Mouse (Mus musculus) hindbrain, embryonic 13.5 days (tissue): ENCODE measurements around the gene Shtn1. TPM values are rescaled to one million over a fixed set of nuclear protein-coding genes. Genes with fewer than 3 reads are reported as not detected.

ENCODE experiments used
- ATAC-seq: fragments of 200-750 bp; cut with Nextera tagmentation; 2 replicates; pipeline ENCODE4 v1.8.0; 2017; ENCODE audit warnings: moderate TSS enrichment; ENCODE audit not compliant: low FRiP score
- H3K27ac ChIP-seq: fragments of 300-500 bp; sonication (generic); 2 replicates; pipeline ENCODE4 v1.5.1; 2015; ENCODE audit warnings: inconsistent platforms, mild to moderate bottlenecking, moderate library complexity
- H3K27me3 ChIP-seq: fragments of 300-500 bp; sonication (generic); 2 replicates; pipeline ENCODE4 v1.6.1; 2015; ENCODE audit warnings: mild to moderate bottlenecking, inconsistent platforms
- H3K36me3 ChIP-seq: fragments of 300-500 bp; sonication (generic); 2 replicates; pipeline ENCODE4 v1.6.1; 2015; ENCODE audit warnings: mild to moderate bottlenecking, inconsistent platforms
- H3K4me1 ChIP-seq: fragments of 300-500 bp; sonication (generic); replicated peaks from 2 replicates; pipeline ENCODE4 v1.6.1; 2015; ENCODE audit warnings: inconsistent platforms
- H3K4me2 ChIP-seq: fragments of 300-500 bp; sonication (generic); 2 replicates; pipeline ENCODE4 v1.6.1; 2015; ENCODE audit warnings: inconsistent platforms, mild to moderate bottlenecking, moderate library complexity
- H3K4me3 ChIP-seq: fragments of 300-500 bp; sonication (generic); 2 replicates; pipeline ENCODE4 v1.5.1; 2015; ENCODE audit warnings: mild to moderate bottlenecking, inconsistent platforms
- H3K9ac ChIP-seq: fragments of 300-500 bp; sonication (generic); 2 replicates; pipeline ENCODE4 v1.6.1; 2015; ENCODE audit warnings: mild to moderate bottlenecking, inconsistent platforms
- H3K9me3 ChIP-seq: fragments of 300-500 bp; sonication (generic); 2 replicates; pipeline ENCODE4 v1.6.1; 2016; ENCODE audit warnings: inconsistent platforms
- WGBS: fragments of 180-500 bp; shearing (Covaris S2); methylation state at CpG from one replicate; pipeline ENCODE4 v1.1.7; 2015; 5-methylcytosine and 5-hydroxymethylcytosine counted together
- polyA plus RNA-seq: library from polyadenylated mRNA; unstranded; fragments of >200 nt; fragmentation: Nextera tagmentation; extraction: Ambion mirVana; gene quantifications from 2 replicates; pipeline ENCODE4 v1.2.1, GENCODE M21; 2015

The Shtn1 gene
- polyA plus RNA-seq, 1 experiment from 2014 or later = 29.6 TPM

- Histone ChIP-seq H3K4me2 (no peak overlapping the region), H3K9me3 (no peaks in the 10 kb centered on the region), H3K9ac (no peak overlapping the region), H3K4me1 (peaks cover 18% of the 10 kb centered on the region), H3K27ac (no peak overlapping the region), H3K4me3 (no peak overlapping the region), H3K27me3 (no peaks in the 10 kb centered on the region), H3K36me3 (no peaks in the 10 kb centered on the region)
- WGBS = 88% methylated on average over 6 of the region's 6 CpGs
- ATAC-seq = no peak
Measured at GRCm38 (mm10) chr19:59048852-59049251, 27.0 kb downstream of the Shtn1 start.

- Histone ChIP-seq H3K27me3 (no peaks in the 10 kb centered on the region), H3K9ac (no peak overlapping the region), H3K4me3 (no peak overlapping the region), H3K27ac (no peak overlapping the region), H3K4me1 (peaks cover 16% of the 10 kb centered on the region), H3K9me3 (no peaks in the 10 kb centered on the region), H3K4me2 (no peak overlapping the region), H3K36me3 (no peaks in the 10 kb centered on the region)
- ATAC-seq = no peak
- 81% methylated on average over 5 of the region's 5 CpGs for WGBS
Measured at GRCm38 (mm10) chr19:59047511-59047910, 28.4 kb downstream of the Shtn1 start.

DNA sequence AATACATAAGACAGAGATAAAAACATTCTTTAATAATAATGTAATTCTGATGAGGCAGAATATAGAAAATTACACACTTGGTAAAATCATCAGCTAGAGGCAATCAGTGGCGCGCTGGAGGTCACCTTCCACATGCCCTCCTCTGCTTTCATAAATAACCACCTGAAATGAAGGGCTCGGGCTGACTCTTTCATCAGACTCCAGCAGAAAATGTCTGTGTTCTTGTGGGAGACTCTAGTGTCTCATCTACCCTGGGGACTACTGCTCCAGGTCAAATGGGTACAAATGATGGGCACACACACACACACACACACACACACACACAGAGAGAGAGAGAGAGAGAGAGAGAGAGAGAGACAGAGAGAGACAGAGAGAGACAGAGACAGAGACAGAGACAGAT is 34.8 kb downstream of the Shtn1 start:
- no peak overlapping the region for H3K4me3 ChIP-seq
- WGBS = 78% methylated on average over 3 of the region's 3 CpGs

GRCm38 (mm10) chr19:59038793-59039192 is 37.1 kb downstream of the Shtn1 start:
- H3K9me3 ChIP-seq = no peaks in the 10 kb centered on the region; the same call in 1 of the 2 replicates
- H3K4me1 ChIP-seq = peaks cover 4% of the 10 kb centered on the region
- H3K9ac ChIP-seq = no peak overlapping the region
- no peak overlapping the region for H3K4me2 ChIP-seq
- WGBS = 71% methylated on average over 4 of the region's 4 CpGs
- H3K27me3 ChIP-seq = no peaks in the 10 kb centered on the region; the same call in 1 of the 2 replicates
- H3K27ac ChIP-seq = no peak overlapping the region
- ATAC-seq = no peak
- H3K4me3 ChIP-seq = no peak overlapping the region
- peaks cover 20% of the 10 kb centered on the region for H3K36me3 ChIP-seq

More for the DNA sequence above, 34.8 kb downstream of the Shtn1 start:
- H3K36me3 ChIP-seq = peaks cover 6% of the 10 kb centered on the region
- H3K9ac ChIP-seq = no peak overlapping the region
- H3K4me2 ChIP-seq = no peak overlapping the region
- H3K4me1 ChIP-seq = peaks cover 8% of the 10 kb centered on the region
- no peaks in the 10 kb centered on the region for H3K9me3 ChIP-seq
- no peaks in the 10 kb centered on the region; the same call in 1 of the 2 replicates for H3K27me3 ChIP-seq
- no peak for ATAC-seq
- H3K27ac ChIP-seq = no peak overlapping the region

DNA sequence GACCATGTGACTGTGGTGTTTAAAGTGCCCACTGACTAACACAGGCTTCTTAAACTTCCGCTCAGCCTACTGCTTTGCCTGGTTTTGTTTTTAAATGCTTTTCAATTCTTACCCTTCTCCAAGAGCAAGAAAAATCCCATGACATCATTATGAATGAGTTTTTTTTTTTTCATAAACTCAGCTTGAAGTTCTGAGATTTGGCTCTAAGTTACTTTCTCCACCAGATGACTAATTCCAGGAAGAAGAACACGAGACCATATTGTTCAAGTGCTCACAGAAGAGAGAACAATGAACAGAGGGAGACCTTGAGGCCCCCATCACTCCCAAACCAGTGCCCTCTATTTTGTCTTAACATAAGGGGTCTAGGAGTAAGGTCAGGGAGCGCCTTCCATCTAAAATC is 39.1 kb downstream of the Shtn1 start:
- Histone ChIP-seq H3K4me3 (no peak overlapping the region), H3K9ac (no peak overlapping the region), H3K9me3 (no peaks in the 10 kb centered on the region; the same call in 1 of the 2 replicates), H3K4me1 (no peaks in the 10 kb centered on the region), H3K27ac (no peak overlapping the region), H3K4me2 (no peak overlapping the region), H3K36me3 (peaks cover 21% of the 10 kb centered on the region), H3K27me3 (no peaks in the 10 kb centered on the region)
- ATAC-seq = no peak
- WGBS = 49% methylated on average over 3 of the region's 3 CpGs

DNA sequence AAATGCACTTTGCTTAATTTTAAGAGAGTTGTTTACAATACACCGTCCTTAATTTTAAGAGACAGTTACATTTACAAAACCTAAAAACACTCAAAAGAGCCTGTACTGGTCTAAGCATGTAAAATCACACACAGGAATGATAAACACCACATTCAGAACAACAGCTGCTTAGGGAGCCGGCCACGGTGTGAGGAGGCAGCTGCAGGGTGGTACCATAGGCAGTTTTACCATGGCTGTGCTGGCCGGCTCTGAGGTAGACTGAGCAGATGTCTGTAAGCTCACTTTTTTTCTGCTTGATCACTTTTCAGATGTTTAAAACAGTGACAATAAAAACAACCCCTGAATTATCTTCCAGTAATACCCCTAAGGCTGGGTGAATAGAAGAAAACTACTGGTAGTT is 42.7 kb downstream of the Shtn1 start:
- Histone ChIP-seq H3K9ac (no peak overlapping the region), H3K4me2 (no peak overlapping the region), H3K4me1 (0 out of 2 replicates have a peak, but pooled peaks cover 8% of the 10 kb centered on the region), H3K27me3 (no peaks in the 10 kb centered on the region), H3K27ac (no peak overlapping the region), H3K36me3 (peaks cover 21% of the 10 kb centered on the region), H3K9me3 (no peaks in the 10 kb centered on the region; the same call in 1 of the 2 replicates), H3K4me3 (no peak overlapping the region)
- ATAC-seq = no peak
- 61% methylated on average over 4 of the region's 4 CpGs for WGBS

- Histone ChIP-seq H3K27me3 (no peaks in the 10 kb centered on the region), H3K36me3 (peaks cover 20% of the 10 kb centered on the region), H3K27ac (no peak overlapping the region), H3K9me3 (no peaks in the 10 kb centered on the region; the same call in 1 of the 2 replicates), H3K9ac (no peak overlapping the region), H3K4me1 (0 out of 2 replicates have a peak, but pooled peaks cover 8% of the 10 kb centered on the region), H3K4me3 (no peak overlapping the region), H3K4me2 (no peak overlapping the region)
- no peak for ATAC-seq
- WGBS = 89% methylated on average over 1 of the region's 1 CpGs
Measured at GRCm38 (mm10) chr19:59030221-59030620, 45.7 kb downstream of the Shtn1 start.

DNA sequence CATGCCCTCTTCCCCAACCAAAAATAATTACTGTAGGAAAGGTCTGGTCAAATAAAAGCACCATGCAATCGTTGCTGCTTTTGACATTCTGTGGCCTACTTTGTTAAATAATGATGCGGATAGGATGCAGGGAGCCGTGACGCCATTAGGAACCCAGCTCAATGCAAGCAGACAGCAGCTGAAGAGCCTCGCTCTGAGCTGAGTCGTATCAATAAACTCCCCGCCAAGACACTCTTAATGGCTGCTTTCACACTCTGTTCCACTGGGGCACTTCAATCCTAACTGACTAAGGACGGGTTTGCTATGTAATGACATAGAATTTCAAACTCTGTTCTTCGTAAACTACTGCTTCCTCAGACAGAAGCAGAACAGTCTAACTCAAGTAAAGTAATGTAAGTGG is 46.9 kb downstream of the Shtn1 start:
- H3K27me3 ChIP-seq = no peaks in the 10 kb centered on the region
- peaks cover 10% of the 10 kb centered on the region for H3K36me3 ChIP-seq
- H3K4me3 ChIP-seq = no peak overlapping the region
- no peaks in the 10 kb centered on the region; the same call in 1 of the 2 replicates for H3K9me3 ChIP-seq
- H3K27ac ChIP-seq = no peak overlapping the region
- 0 out of 2 replicates have a peak, but pooled peaks cover 8% of the 10 kb centered on the region for H3K4me1 ChIP-seq
- no peak overlapping the region for H3K9ac ChIP-seq
- ATAC-seq = no peak
- H3K4me2 ChIP-seq = no peak overlapping the region
- WGBS = 55% methylated on average over 9 of the region's 9 CpGs

DNA sequence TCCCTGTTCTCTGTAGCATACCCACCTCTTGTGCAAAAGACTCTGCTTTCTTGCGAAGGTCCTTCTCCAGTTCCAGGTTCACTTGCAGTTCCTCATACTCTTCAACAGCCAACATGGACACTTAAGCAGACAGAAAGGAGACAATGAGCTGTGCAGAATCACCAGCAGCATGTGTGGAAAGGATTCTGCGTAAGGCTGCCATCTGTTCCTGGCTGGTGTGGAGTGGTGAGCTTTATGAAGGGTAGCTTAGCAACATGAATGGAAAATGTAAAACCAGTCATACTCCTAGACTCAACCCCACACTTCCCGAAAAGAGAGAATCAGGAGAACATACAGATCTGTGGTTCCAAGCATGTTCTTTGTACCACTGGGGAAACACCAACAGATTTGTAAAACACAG is 47.8 kb downstream of the Shtn1 start:
- Histone ChIP-seq H3K9ac (no peak overlapping the region), H3K27me3 (no peaks in the 10 kb centered on the region), H3K9me3 (no peaks in the 10 kb centered on the region), H3K4me2 (no peak overlapping the region), H3K4me1 (0 out of 2 replicates have a peak, but pooled peaks cover 8% of the 10 kb centered on the region), H3K36me3 (0 out of 2 replicates have a peak, but pooled peaks cover 8% of the 10 kb centered on the region), H3K4me3 (no peak overlapping the region), H3K27ac (no peak overlapping the region)
- no peak for ATAC-seq
- 82% methylated on average over 3 of the region's 3 CpGs for WGBS

GRCm38 (mm10) chr19:59023876-59024275 is 52.0 kb downstream of the Shtn1 start:
- H3K4me1 ChIP-seq = 0 out of 2 replicates have a peak, but pooled peaks cover under 1% of the 10 kb centered on the region
- WGBS = 94% methylated on average over 3 of the region's 3 CpGs
- no peaks in the 10 kb centered on the region for H3K9me3 ChIP-seq
- H3K4me2 ChIP-seq = no peak overlapping the region
- ATAC-seq = no peak
- peaks cover 35% of the 10 kb centered on the region for H3K36me3 ChIP-seq
- no peak overlapping the region for H3K9ac ChIP-seq
- no peak overlapping the region for H3K27ac ChIP-seq
- no peaks in the 10 kb centered on the region for H3K27me3 ChIP-seq
- no peak overlapping the region for H3K4me3 ChIP-seq

DNA sequence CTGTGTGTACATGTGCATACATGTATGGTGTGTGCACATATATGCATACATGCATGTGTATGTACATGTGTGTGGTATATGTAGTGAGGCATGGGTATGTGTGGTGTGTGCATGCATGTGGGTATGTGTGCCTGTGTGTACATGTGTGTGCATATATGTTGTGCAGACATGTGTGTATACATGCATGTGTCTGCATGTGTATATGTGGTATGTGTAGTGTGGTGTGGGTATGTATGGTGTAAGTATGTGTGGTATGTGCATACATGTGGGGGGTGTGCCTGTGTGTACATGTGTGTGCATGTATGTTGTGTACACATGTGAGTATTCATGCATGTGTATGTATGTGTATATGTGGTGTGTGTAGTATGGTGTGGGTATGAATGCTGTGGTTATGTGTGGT is 54.3 kb downstream of the Shtn1 start:
- Histone ChIP-seq H3K36me3 (peaks cover 35% of the 10 kb centered on the region), H3K9ac (no peak overlapping the region), H3K4me1 (no peaks in the 10 kb centered on the region), H3K4me2 (no peak overlapping the region), H3K4me3 (no peak overlapping the region), H3K9me3 (no peaks in the 10 kb centered on the region), H3K27ac (no peak overlapping the region), H3K27me3 (no peaks in the 10 kb centered on the region)
- no peak for ATAC-seq

DNA sequence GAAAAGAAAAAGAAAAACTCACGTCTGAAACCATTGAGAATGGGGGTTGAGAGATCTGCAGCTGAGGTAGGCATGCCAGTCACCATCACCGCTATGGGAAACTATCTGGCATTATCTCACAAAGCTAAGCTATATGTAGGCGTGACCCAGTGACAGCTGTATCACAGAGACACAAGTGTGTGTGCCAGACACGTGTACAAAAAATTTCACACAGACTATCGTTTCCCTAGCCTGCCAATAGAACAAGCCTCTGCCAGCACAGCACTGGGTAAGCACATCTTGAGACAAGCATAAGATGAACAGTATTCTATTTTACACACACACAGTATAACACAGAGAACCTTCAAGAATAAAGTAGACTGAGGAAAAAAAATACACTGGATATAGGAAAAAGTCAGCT is 65.1 kb downstream of the Shtn1 start:
- no peak overlapping the region for H3K9ac ChIP-seq
- ATAC-seq = no peak

GRCm38 (mm10) chr19:59006577-59007340 is 69.1 kb downstream of the Shtn1 start:
- peaks cover 17% of the 10 kb centered on the region for H3K36me3 ChIP-seq
- H3K4me2 ChIP-seq = no peak overlapping the region
- peaks cover 4% of the 10 kb centered on the region; the same call in 1 of the 2 replicates for H3K4me1 ChIP-seq
- no peak overlapping the region for H3K4me3 ChIP-seq
- H3K27me3 ChIP-seq = peaks cover 16% of the 10 kb centered on the region
- no peak overlapping the region for H3K9ac ChIP-seq
- no peaks in the 10 kb centered on the region for H3K9me3 ChIP-seq
- H3K27ac ChIP-seq = peak overlapping the region; percentile 55; the same call in 1 of the 2 replicates
- ATAC-seq = no peak
- 49% methylated on average over 15 of the region's 15 CpGs for WGBS

More for the DNA sequence above, 65.1 kb downstream of the Shtn1 start:
- peaks cover 7% of the 10 kb centered on the region for H3K36me3 ChIP-seq
- H3K27ac ChIP-seq = no peak overlapping the region
- H3K9me3 ChIP-seq = no peaks in the 10 kb centered on the region
- H3K27me3 ChIP-seq = peaks cover 13% of the 10 kb centered on the region
- H3K4me3 ChIP-seq = no peak overlapping the region
- H3K4me1 ChIP-seq = peaks cover 4% of the 10 kb centered on the region; the same call in 1 of the 2 replicates
- H3K4me2 ChIP-seq = no peak overlapping the region
- 76% methylated on average over 5 of the region's 5 CpGs for WGBS
